Mouse (Mus musculus) forebrain, embryonic 11.5 days (tissue): ENCODE data around the gene Slc5a4a. TPM values are rescaled to one million over a fixed set of nuclear protein-coding genes. Genes with fewer than 3 reads are reported as not detected.

ENCODE experiments used
- ATAC-seq: fragments of 200-750 bp; cut with Nextera tagmentation; replicated peaks from 2 replicates; pipeline ENCODE4 v1.8.0; 2017; ENCODE audit warnings: moderate TSS enrichment; ENCODE audit not compliant: low FRiP score
- DNase-seq: peaks from one replicate; pipeline ENCODE4 v3.0.0-alpha.2; 2017; ENCODE audit warnings: low spot score
- H3K27ac ChIP-seq: fragments of 300-500 bp; sonication (generic); 2 replicates; pipeline ENCODE4 v1.5.1; 2014; ENCODE audit warnings: low read depth, low read length
- H3K27me3 ChIP-seq: fragments of 300-500 bp; sonication (generic); 2 replicates; pipeline ENCODE4 v1.6.1; 2014; ENCODE audit warnings: mild to moderate bottlenecking, low read length, mixed read lengths; ENCODE audit not compliant: control insufficient read depth, insufficient read depth
- H3K36me3 ChIP-seq: fragments of 300-500 bp; sonication (generic); 2 replicates; pipeline ENCODE4 v1.6.1; 2014; ENCODE audit warnings: mild to moderate bottlenecking, low read length, moderate library complexity, mixed read lengths; ENCODE audit not compliant: control insufficient read depth, insufficient read depth
- H3K4me1 ChIP-seq: fragments of 300-500 bp; sonication (generic); replicated peaks from 2 replicates; pipeline ENCODE4 v1.6.1; 2014; ENCODE audit warnings: low read length, mixed read lengths; ENCODE audit not compliant: control insufficient read depth, insufficient read depth
- H3K4me2 ChIP-seq: fragments of 300-500 bp; sonication (generic); 2 replicates; pipeline ENCODE4 v1.6.1; 2014; ENCODE audit warnings: low read depth, mild to moderate bottlenecking, low read length, moderate library complexity, mixed read lengths; ENCODE audit not compliant: severe bottlenecking
- H3K4me3 ChIP-seq: fragments of 300-500 bp; sonication (generic); 2 replicates; pipeline ENCODE4 v1.5.1; 2014; ENCODE audit warnings: low read depth, low read length
- H3K9ac ChIP-seq: fragments of 300-500 bp; sonication (generic); 2 replicates; pipeline ENCODE4 v1.6.1; 2014; ENCODE audit warnings: low read length
- H3K9me3 ChIP-seq: fragments of 300-500 bp; sonication (generic); 2 replicates; pipeline ENCODE4 v1.6.1; 2016; ENCODE audit warnings: low read length, mixed read lengths; ENCODE audit not compliant: control insufficient read depth
- WGBS: fragments of 180-500 bp; shearing (Covaris S2); extraction: QIAGEN DNeasy Blood & Tissue Kit; methylation state at CpG from one replicate; pipeline ENCODE4 v1.1.7; 2014; 5-methylcytosine and 5-hydroxymethylcytosine counted together
- polyA plus RNA-seq: library from polyadenylated mRNA; unstranded; fragments of >200 nt; fragmentation: Nextera tagmentation; extraction: Ambion mirVana; gene quantifications from 2 replicates; pipeline ENCODE4 v1.2.1, GENCODE M21; 2014

The Slc5a4a gene
- polyA plus RNA-seq, 1 experiment from 2014 or later: not detected

- no peak for DNase-seq
- Histone ChIP-seq H3K4me3 (no peak overlapping the region), H3K9me3 (no peaks in the 10 kb centered on the region), H3K4me2 (no peak overlapping the region), H3K36me3 (no peaks in the 10 kb centered on the region; the same call in 1 of the 2 replicates), H3K4me1 (no peaks in the 10 kb centered on the region), H3K27me3 (no peaks in the 10 kb centered on the region), H3K9ac (no peak overlapping the region), H3K27ac (no peak overlapping the region)
- 93% methylated on average over 13 of the region's 13 CpGs for WGBS
- ATAC-seq: no peak
Observed at GRCm38 (mm10) chr10:76207262-76207796, 60.1 kb downstream of the Slc5a4a start.

- Histone ChIP-seq H3K4me1 (no peaks in the 10 kb centered on the region), H3K4me2 (no peak overlapping the region), H3K9ac (no peak overlapping the region), H3K36me3 (peaks cover 5% of the 10 kb centered on the region; the same call in 1 of the 2 replicates), H3K9me3 (no peaks in the 10 kb centered on the region; the same call in 1 of the 2 replicates), H3K27me3 (no peaks in the 10 kb centered on the region), H3K4me3 (no peak overlapping the region), H3K27ac (no peak overlapping the region)
- 86% methylated on average over 8 of the region's 8 CpGs for WGBS
- DNase-seq (no peak), ATAC-seq (no peak)
Observed at GRCm38 (mm10) chr10:76209241-76209640, 62.0 kb downstream of the Slc5a4a start.

GRCm38 (mm10) chr10:76210806-76211205 lies 63.6 kb downstream of the Slc5a4a start:
- ATAC-seq: no peak
- DNase-seq: no peak
- Histone ChIP-seq H3K4me1 (no peaks in the 10 kb centered on the region), H3K36me3 (peaks cover 18% of the 10 kb centered on the region; the same call in 1 of the 2 replicates), H3K27ac (no peak overlapping the region), H3K4me2 (no peak overlapping the region), H3K4me3 (no peak overlapping the region), H3K27me3 (no peaks in the 10 kb centered on the region), H3K9ac (no peak overlapping the region), H3K9me3 (peaks cover 8% of the 10 kb centered on the region; the same call in 1 of the 2 replicates)
- WGBS: 93% methylated on average over 7 of the region's 7 CpGs

DNA sequence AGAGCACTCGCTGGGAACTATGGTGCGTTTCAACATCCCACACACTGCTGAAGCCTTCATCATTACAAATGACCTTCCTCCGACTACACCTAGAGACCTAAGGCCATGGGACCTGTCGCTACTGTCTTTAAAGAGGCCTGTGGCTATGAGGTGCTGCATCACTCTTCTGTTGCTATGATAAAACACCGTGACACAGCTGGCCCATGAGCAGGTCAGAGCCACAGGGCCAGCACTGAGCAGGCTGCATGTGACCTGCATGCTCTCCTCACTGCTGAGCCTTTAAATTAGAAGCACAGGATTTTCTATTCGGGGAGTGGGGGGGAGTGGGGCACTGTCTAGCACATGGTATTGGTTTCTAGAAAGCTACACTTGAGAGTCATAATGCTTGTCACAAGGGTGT lies 64.9 kb downstream of the Slc5a4a start:
- Histone ChIP-seq H3K9me3 (peaks cover 8% of the 10 kb centered on the region; the same call in 1 of the 2 replicates), H3K27me3 (no peaks in the 10 kb centered on the region), H3K4me1 (no peaks in the 10 kb centered on the region), H3K4me3 (no peak overlapping the region), H3K36me3 (peaks cover 20% of the 10 kb centered on the region; the same call in 1 of the 2 replicates), H3K27ac (no peak overlapping the region), H3K9ac (no peak overlapping the region), H3K4me2 (no peak overlapping the region)
- DNase-seq (no peak), ATAC-seq (no peak)
- WGBS: 93% methylated on average over 6 of the region's 6 CpGs

- Histone ChIP-seq H3K27me3 (no peaks in the 10 kb centered on the region), H3K27ac (no peak overlapping the region), H3K9ac (no peak overlapping the region), H3K4me2 (no peak overlapping the region), H3K9me3 (peaks cover 8% of the 10 kb centered on the region; the same call in 1 of the 2 replicates), H3K4me1 (no peaks in the 10 kb centered on the region), H3K4me3 (no peak overlapping the region), H3K36me3 (peaks cover 21% of the 10 kb centered on the region; the same call in 1 of the 2 replicates)
- DNase-seq: no peak
- ATAC-seq: no peak
- WGBS: 88% methylated on average over 4 of the region's 4 CpGs
Observed at GRCm38 (mm10) chr10:76214161-76214560, 66.9 kb downstream of the Slc5a4a start.

- Histone ChIP-seq H3K36me3 (peaks cover 21% of the 10 kb centered on the region; the same call in 1 of the 2 replicates), H3K9ac (no peak overlapping the region), H3K9me3 (peaks cover 8% of the 10 kb centered on the region; the same call in 1 of the 2 replicates), H3K27ac (no peak overlapping the region), H3K4me1 (no peaks in the 10 kb centered on the region), H3K4me2 (no peak overlapping the region), H3K27me3 (no peaks in the 10 kb centered on the region), H3K4me3 (no peak overlapping the region)
- 97% methylated on average over 17 of the region's 17 CpGs for whole genome bisulfite sequencing
- ATAC-seq (no peak), DNase-seq (no peak)
Observed at GRCm38 (mm10) chr10:76217056-76217455, 69.8 kb downstream of the Slc5a4a start.

DNA sequence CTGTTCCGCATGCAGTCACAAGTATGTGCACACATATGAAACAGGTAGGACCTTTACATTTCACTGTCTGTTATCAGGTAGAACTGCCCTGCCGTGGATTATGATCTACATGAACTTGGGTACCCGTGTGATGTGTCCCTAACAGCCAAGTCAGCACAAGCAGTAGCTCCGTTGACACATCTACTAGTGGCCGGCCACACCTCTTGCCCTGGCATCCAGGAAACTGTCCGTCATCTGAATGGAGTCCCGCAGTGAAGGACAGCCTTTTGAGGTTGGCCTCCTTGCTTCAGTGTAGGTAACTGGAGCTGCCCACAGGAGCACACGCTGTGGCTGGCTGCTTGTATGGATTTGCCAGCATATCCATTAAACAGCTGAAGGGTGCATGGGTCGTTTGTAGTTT lies 71.0 kb downstream of the Slc5a4a start:
- ATAC-seq: no peak
- H3K9ac ChIP-seq: no peak overlapping the region
- H3K4me2 ChIP-seq: no peak overlapping the region
- H3K36me3 ChIP-seq: peaks cover 21% of the 10 kb centered on the region; the same call in 1 of the 2 replicates
- peaks cover 8% of the 10 kb centered on the region; the same call in 1 of the 2 replicates for H3K9me3 ChIP-seq
- no peaks in the 10 kb centered on the region for H3K27me3 ChIP-seq
- 91% methylated on average over 9 of the region's 9 CpGs for WGBS
- H3K4me1 ChIP-seq: no peaks in the 10 kb centered on the region
- H3K27ac ChIP-seq: no peak overlapping the region
- H3K4me3 ChIP-seq: no peak overlapping the region
- peak; percentile 30 for DNase-seq

- no peaks in the 10 kb centered on the region; the same call in 1 of the 2 replicates for H3K36me3 ChIP-seq
Observed at GRCm38 (mm10) chr10:76225944-76226343, 78.7 kb downstream of the Slc5a4a start.

DNA sequence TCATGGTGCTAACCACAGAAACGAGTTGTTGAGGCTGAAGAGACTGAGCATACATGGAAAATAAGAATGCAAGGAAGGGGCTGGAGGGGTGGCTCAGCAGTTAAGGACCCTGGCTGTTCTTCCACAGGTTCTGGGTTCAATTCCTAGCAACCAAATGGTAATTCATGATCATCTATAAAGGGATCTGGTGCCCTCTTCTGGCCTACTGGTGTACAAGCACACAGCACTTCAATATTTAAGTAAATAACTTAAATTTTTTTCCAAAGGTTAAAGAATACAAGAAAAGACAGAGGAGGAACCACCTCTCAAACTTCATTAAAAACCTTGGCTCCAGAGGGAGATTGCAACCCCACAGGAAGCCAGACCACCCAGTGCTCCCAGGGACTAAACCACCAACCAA lies 82.4 kb downstream of the Slc5a4a start:
- no peak for ATAC-seq
- DNase-seq: peak; percentile 27
- Histone ChIP-seq H3K4me2 (no peak overlapping the region), H3K27me3 (no peaks in the 10 kb centered on the region), H3K36me3 (no peaks in the 10 kb centered on the region; the same call in 1 of the 2 replicates), H3K4me1 (no peaks in the 10 kb centered on the region), H3K4me3 (no peak overlapping the region), H3K27ac (no peak overlapping the region), H3K9ac (no peak overlapping the region), H3K9me3 (no peaks in the 10 kb centered on the region)
- 73% methylated on average over 1 of the region's 1 CpGs for WGBS

More at GRCm38 (mm10) chr10:76225944-76226343, 78.7 kb downstream of the Slc5a4a start:
- Histone ChIP-seq H3K27ac (no peak overlapping the region), H3K4me2 (no peak overlapping the region), H3K9me3 (no peaks in the 10 kb centered on the region), H3K4me1 (no peaks in the 10 kb centered on the region), H3K9ac (no peak overlapping the region), H3K27me3 (no peaks in the 10 kb centered on the region), H3K4me3 (no peak overlapping the region)
- DNase-seq (peak; percentile 33), ATAC-seq (no peak)
- 94% methylated on average over 11 of the region's 11 CpGs for WGBS
